Mouse (Mus musculus) right cerebral cortex, postnatal 4 days (tissue): ENCODE measurements around the gene Gm20388.
"Not testable (repeated sequence)": the region's sequence is repeated elsewhere in the genome, so short reads cannot be mapped to it uniquely, and the experiment has no call there.

Experiments used
- DNase-seq: peaks from one replicate; pipeline ENCODE4 v3.0.0-alpha.2; 2022

Gm20388 gene

GRCm38 (mm10) chr8:120351332-120352071 lies 440.9 kb downstream of the Gm20388 start:
- no peak for DNase-seq

- no peak for DNase-seq
Observed at GRCm38 (mm10) chr8:120352096-120352495, 441.5 kb downstream of the Gm20388 start.

GRCm38 (mm10) chr8:120356067-120356466 lies 445.4 kb downstream of the Gm20388 start:
- no peak for DNase-seq

GRCm38 (mm10) chr8:120357504-120357903 lies 446.9 kb downstream of the Gm20388 start:
- DNase-seq: no peak

- DNase-seq: peak; percentile 46
Observed at GRCm38 (mm10) chr8:120361301-120361700, 450.7 kb downstream of the Gm20388 start.

- DNase-seq: no peak
Observed at GRCm38 (mm10) chr8:120363552-120364071, 453.0 kb downstream of the Gm20388 start.

GRCm38 (mm10) chr8:120364093-120364725 lies 453.6 kb downstream of the Gm20388 start:
- no peak for DNase-seq

- DNase-seq: no peak
Observed at GRCm38 (mm10) chr8:120366840-120367239, 456.2 kb downstream of the Gm20388 start.

- DNase-seq: not testable (repeated sequence)
Observed at GRCm38 (mm10) chr8:120368191-120368590, 457.6 kb downstream of the Gm20388 start.

- peak; percentile 78 for DNase-seq
Observed at GRCm38 (mm10) chr8:120368814-120369649, 458.4 kb downstream of the Gm20388 start.

GRCm38 (mm10) chr8:120369956-120370355 lies 459.3 kb downstream of the Gm20388 start:
- no peak for DNase-seq

- no peak for DNase-seq
Observed at GRCm38 (mm10) chr8:120370461-120370860, 459.8 kb downstream of the Gm20388 start.

- no peak for DNase-seq
Observed at GRCm38 (mm10) chr8:120371146-120371545, 460.5 kb downstream of the Gm20388 start.

- DNase-seq: no peak
Observed at GRCm38 (mm10) chr8:120371725-120372457, 461.2 kb downstream of the Gm20388 start.

GRCm38 (mm10) chr8:120372684-120373083 lies 462.0 kb downstream of the Gm20388 start:
- DNase-seq: no peak

GRCm38 (mm10) chr8:120373621-120374020 lies 463.0 kb downstream of the Gm20388 start:
- DNase-seq: no peak

- no peak for DNase-seq
Observed at GRCm38 (mm10) chr8:120374070-120374469, 463.4 kb downstream of the Gm20388 start.

- DNase-seq: no peak
Observed at GRCm38 (mm10) chr8:120374514-120374913, 463.9 kb downstream of the Gm20388 start.

- DNase-seq: no peak
Observed at GRCm38 (mm10) chr8:120375170-120375569, 464.5 kb downstream of the Gm20388 start.

GRCm38 (mm10) chr8:120376215-120376614 lies 465.6 kb downstream of the Gm20388 start:
- no peak for DNase-seq

- DNase-seq: no peak
Observed at GRCm38 (mm10) chr8:120376847-120377802, 466.5 kb downstream of the Gm20388 start.
